Mouse (Mus musculus): ENCODE data around the gene Vtcn1.

- TF ChIP-seq CTCF (IDR thresholded peaks at IDR 0.05; ENCODE audit: control insufficient read depth, insufficient read depth, insufficient replicate concordance, low read depth, low read length) (no peak), POLR2A (IDR thresholded peaks at IDR 0.05; ENCODE audit: control insufficient read depth, low read depth, low read length) (no peak)
Measured at GRCm38 (mm10) chr3:100821276-100821675, 4.0 kb upstream of the Vtcn1 start.
